Comparison of ENCODE assay signal across 15 mouse cellular contexts in genomic region chr7:101875978-101876377, GRCm38 (mm10). TPM values are rescaled to one million over a fixed set of nuclear protein-coding genes. Genes with fewer than 3 reads are reported as not detected.
DNase-seq lines count a peak whose midpoint lies in the region.
"Had no signal": no experiment of that assay in that cellular context is flagged by ENCODE, and none has a peak within 500 bp of the region (broad histone marks: within the 10 kb centered on the region; RNA-seq: fewer than 3 reads in every experiment).

No protein-coding gene starts in this region.

- peak; percentile 61 for DNase-seq in adrenal gland, adult 2 months
- no peak for DNase-seq in adrenal gland, postnatal 25 days
- peak; percentile 58 for DNase-seq in adrenal gland, postnatal 14 days
- DNase-seq in adrenal gland, postnatal 10 days = no peak
- DNase-seq in testis, postnatal 14 days (ENCODE audit: low spot score) = peak; percentile 57
- DNase-seq in testis, postnatal 10 days (ENCODE audit: low spot score) = no peak
- no peak for DNase-seq in neural tube, embryonic 10.5 days (ENCODE audit: extremely low spot score, low spot score)
- DNase-seq: cerebellum, adult 11-12 months; cerebellum, adult 2 months; cerebellum, adult 9-10 months; cerebellum, postnatal 10 days; cerebellum, postnatal 25 days; forebrain, postnatal 0 days had no signal

RNA-seq across cellular contexts. Expression of gene Folr1, which starts 5.4 kb away (rescaled TPM):
- total RNA-seq in adrenal gland, adult 2 months (2021) = 10 to 100 TPM in 1 of 2 experiments, under 1 TPM in 1; 0.86 to 22.0 TPM
- polyA plus RNA-seq in adrenal gland, adult 2 months (2012; rRNA removed) = 1.3 and 2.6 TPM in 2 replicates
- 6.8 and 7.9 TPM in 2 replicates for total RNA-seq in adrenal gland, postnatal 25 days (2021)
- total RNA-seq in adrenal gland, postnatal 14 days (2021) = 2.6 and 3.0 TPM in 2 replicates
- 1 to 10 TPM; 1.7 to 2.3 TPM for total RNA-seq in adrenal gland, postnatal 10 days (2021)

RNA-seq across cellular contexts. Expression of gene Anapc15, which starts 12.5 kb away (rescaled TPM):
- total RNA-seq in adrenal gland, adult 2 months (2021) = 10 to 100 TPM; 34.2 to 35.7 TPM
- 32.3 and 39.9 TPM in 2 replicates for polyA plus RNA-seq in adrenal gland, adult 2 months (2012; rRNA removed)
- 26.7 and 41.7 TPM in 2 replicates for total RNA-seq in adrenal gland, postnatal 25 days (2021)
- 24.0 and 27.0 TPM in 2 replicates for total RNA-seq in adrenal gland, postnatal 14 days (2021)
- total RNA-seq in adrenal gland, postnatal 10 days (2021) = 10 to 100 TPM; 27.4 to 28.5 TPM

RNA-seq across cellular contexts. Expression of gene Folr2, which starts 19.0 kb away (rescaled TPM):
- total RNA-seq in adrenal gland, adult 2 months (2021) = 1 to 10 TPM; 3.2 to 4.5 TPM
- polyA plus RNA-seq in adrenal gland, adult 2 months (2012; rRNA removed) = 3.9 and 5.0 TPM in 2 replicates
- 1.5 TPM in 1 of 2 replicates, not detected in the other for total RNA-seq in adrenal gland, postnatal 25 days (2021)
- 2.9 and 3.9 TPM in 2 replicates for total RNA-seq in adrenal gland, postnatal 14 days (2021)
- 1 to 10 TPM; 4.5 to 6.2 TPM for total RNA-seq in adrenal gland, postnatal 10 days (2021)
- total RNA-seq: MEL had no signal
- polyA plus RNA-seq: embryonic facial prominence, embryonic 12.5 days had no signal

RNA-seq across cellular contexts. Expression of gene Lamtor1, which starts 29.7 kb away (rescaled TPM):
- 100 to 1,000 TPM; 106 to 131 TPM for total RNA-seq in adrenal gland, adult 2 months (2021)
- polyA plus RNA-seq in adrenal gland, adult 2 months (2012; rRNA removed) = 298 TPM in 2 replicates
- 99.9 and 103 TPM in 2 replicates for total RNA-seq in adrenal gland, postnatal 25 days (2021)
- 116 and 118 TPM in 2 replicates for total RNA-seq in adrenal gland, postnatal 14 days (2021)
- total RNA-seq in adrenal gland, postnatal 10 days (2021) = 100 to 1,000 TPM; 116 to 126 TPM

RNA-seq across cellular contexts. Expression of gene Tomt, which starts 30.2 kb away (rescaled TPM):
- total RNA-seq in adrenal gland, adult 2 months (2021) = not detected
- not detected in 2 replicates for polyA plus RNA-seq in adrenal gland, adult 2 months (2012; rRNA removed)
- total RNA-seq in adrenal gland, postnatal 25 days (2021) = not detected in 2 replicates
- total RNA-seq in adrenal gland, postnatal 14 days (2021) = not detected in 2 replicates
- total RNA-seq in adrenal gland, postnatal 10 days (2021) = under 1 TPM in 1 of 2 experiments, not detected in 1; 0.12 TPM
- total RNA-seq: forebrain, postnatal 0 days had no signal

Comparison
In these comparisons a context has a peak if more than half of its experiments do, and no peak if none do; other contexts are left out.
1. DNase-seq: peak in adrenal gland, adult 2 months (single experiment), adrenal gland, postnatal 14 days (single experiment) and testis, postnatal 14 days (single experiment); none in adrenal gland, postnatal 25 days (single experiment), adrenal gland, postnatal 10 days (single experiment), testis, postnatal 10 days (single experiment) and neural tube, embryonic 10.5 days (single experiment).